Mouse (Mus musculus) intestine, embryonic 14.5 days (tissue): ENCODE data around the gene Lrriq4. TPM values are rescaled to one million over a fixed set of nuclear protein-coding genes. Genes with fewer than 3 reads are reported as not detected.

Experiments used
- ATAC-seq: fragments of 200-750 bp; cut with Nextera tagmentation; replicated peaks from 2 replicates; pipeline ENCODE4 v1.8.0; 2017; ENCODE audit warnings: low read depth, moderate number of reproducible peaks, moderate TSS enrichment, moderate library complexity; ENCODE audit not compliant: low FRiP score, low TSS enrichment
- DNase-seq: peaks from one replicate; pipeline ENCODE4 v3.0.0-alpha.2; 2018; ENCODE audit warnings: low spot score
- H3K27ac ChIP-seq: fragments of 300-500 bp; sonication (generic); 2 replicates; pipeline ENCODE4 v1.5.1; 2014; ENCODE audit warnings: low read depth, mild to moderate bottlenecking, control low read depth
- H3K27me3 ChIP-seq: fragments of 300-500 bp; sonication (generic); replicated peaks from 2 replicates; pipeline ENCODE4 v1.6.1; 2014; ENCODE audit warnings: low read length, control low read depth; ENCODE audit not compliant: control insufficient read depth, insufficient read depth
- H3K36me3 ChIP-seq: fragments of 300-500 bp; sonication (generic); 2 replicates; pipeline ENCODE4 v1.6.1; 2014; ENCODE audit warnings: low read length, control low read depth; ENCODE audit not compliant: control insufficient read depth, insufficient read depth
- H3K4me1 ChIP-seq: fragments of 300-500 bp; sonication (generic); replicated peaks from 2 replicates; pipeline ENCODE4 v1.6.1; 2014; ENCODE audit warnings: low read length, control low read depth, mixed read lengths; ENCODE audit not compliant: control insufficient read depth, insufficient read depth
- H3K4me2 ChIP-seq: fragments of 300-500 bp; sonication (generic); 2 replicates; pipeline ENCODE4 v1.6.1; 2014; ENCODE audit warnings: low read length
- H3K4me3 ChIP-seq: fragments of 300-500 bp; sonication (generic); 2 replicates; pipeline ENCODE4 v1.5.1; 2014; ENCODE audit warnings: low read depth, low read length, control low read depth, mixed read lengths
- H3K9ac ChIP-seq: fragments of 300-500 bp; sonication (generic); 2 replicates; pipeline ENCODE4 v1.6.1; 2014; ENCODE audit warnings: mild to moderate bottlenecking, low read length
- H3K9me3 ChIP-seq: fragments of 300-500 bp; sonication (generic); 2 replicates; pipeline ENCODE4 v1.6.1; 2016; ENCODE audit warnings: low read length, control low read depth; ENCODE audit not compliant: control insufficient read depth
- WGBS: fragments of 180-500 bp; shearing (Covaris S2); extraction: QIAGEN DNeasy Blood & Tissue Kit; methylation state at CpG from one replicate; pipeline ENCODE4 v1.1.7; 2014; 5-methylcytosine and 5-hydroxymethylcytosine counted together
- polyA plus RNA-seq: library from polyadenylated mRNA; unstranded; fragments of >200 nt; fragmentation: Nextera tagmentation; extraction: Ambion mirVana; gene quantifications from 2 replicates; pipeline ENCODE4 v1.2.1, GENCODE M21; 2014

Gene Lrriq4
- polyA plus RNA-seq, 1 experiment from 2014 or later, result not detected

GRCm38 (mm10) chr3:30647440-30648090 is 3.3 kb downstream of the Lrriq4 start, which contains the start of gene Lrrc34:
Lrrc34 (minus strand) TSS chr3:30647869.
- ATAC-seq (peak; percentile 81), DNase-seq (peak; percentile 68)
- H3K36me3 ChIP-seq, result no peaks in the 10 kb centered on the region
- H3K4me3 ChIP-seq, result peak within 1 kb of the TSS; percentile 34
- H3K27ac ChIP-seq, result no peak within 1 kb of the TSS
- H3K9ac ChIP-seq, result peak within 1 kb of the TSS; percentile 35; the same call in 1 of the 2 replicates
- H3K9me3 ChIP-seq, result no peaks in the 10 kb centered on the region
- WGBS, result 3% methylated on average over 25 of the region's 25 CpGs
- peaks cover 22% of the 10 kb centered on the region for H3K27me3 ChIP-seq
- H3K4me1 ChIP-seq, result no peaks in the 10 kb centered on the region
- H3K4me2 ChIP-seq, result peak within 1 kb of the TSS; percentile 55

GRCm38 (mm10) chr3:30648466-30648865 is 4.2 kb downstream of the Lrriq4 start:
- WGBS, result 94% methylated on average over 2 of the region's 2 CpGs
- H3K27me3 ChIP-seq, result peaks cover 22% of the 10 kb centered on the region
- H3K27ac ChIP-seq, result no peak overlapping the region
- H3K4me3 ChIP-seq, result no peak overlapping the region
- DNase-seq (no peak), ATAC-seq (no peak)
- H3K9me3 ChIP-seq, result no peaks in the 10 kb centered on the region
- H3K9ac ChIP-seq, result no peak overlapping the region
- no peaks in the 10 kb centered on the region for H3K36me3 ChIP-seq
- no peak overlapping the region for H3K4me2 ChIP-seq
- no peaks in the 10 kb centered on the region for H3K4me1 ChIP-seq

- H3K27me3 ChIP-seq, result peaks cover 22% of the 10 kb centered on the region
- H3K9ac ChIP-seq, result no peak overlapping the region
- H3K4me1 ChIP-seq, result no peaks in the 10 kb centered on the region
- H3K9me3 ChIP-seq, result no peaks in the 10 kb centered on the region
- H3K36me3 ChIP-seq, result no peaks in the 10 kb centered on the region
- ATAC-seq (peak; percentile 67; the same call in 1 of the 2 replicates), DNase-seq (peak; percentile 73)
- H3K4me2 ChIP-seq, result peak overlapping the region; percentile 78
- H3K4me3 ChIP-seq, result peak overlapping the region; percentile 25
- no peak overlapping the region for H3K27ac ChIP-seq
- under 1% methylated on average over 41 of the region's 41 CpGs for WGBS
Observed at GRCm38 (mm10) chr3:30650062-30650841, 5.9 kb downstream of the Lrriq4 start.

GRCm38 (mm10) chr3:30655937-30656336 is 11.6 kb downstream of the Lrriq4 start:
- H3K4me1 ChIP-seq, result no peaks in the 10 kb centered on the region
- H3K27ac ChIP-seq, result no peak overlapping the region
- no peaks in the 10 kb centered on the region for H3K9me3 ChIP-seq
- no peak for ATAC-seq
- no peak overlapping the region for H3K4me2 ChIP-seq
- 90% methylated on average over 5 of the region's 5 CpGs for WGBS
- H3K4me3 ChIP-seq, result no peak overlapping the region
- H3K36me3 ChIP-seq, result no peaks in the 10 kb centered on the region
- no peak for DNase-seq
- no peak overlapping the region for H3K9ac ChIP-seq
- 0 out of 2 replicates have a peak, but pooled peaks cover 2% of the 10 kb centered on the region for H3K27me3 ChIP-seq

GRCm38 (mm10) chr3:30658486-30658885 is 14.2 kb downstream of the Lrriq4 start:
- no peak overlapping the region for H3K9ac ChIP-seq
- H3K4me3 ChIP-seq, result no peak overlapping the region
- DNase-seq (no peak), ATAC-seq (no peak)
- WGBS, result 78% methylated on average over 9 of the region's 9 CpGs
- no peaks in the 10 kb centered on the region for H3K36me3 ChIP-seq
- H3K27ac ChIP-seq, result no peak overlapping the region
- H3K4me2 ChIP-seq, result no peak overlapping the region
- no peaks in the 10 kb centered on the region for H3K4me1 ChIP-seq
- no peaks in the 10 kb centered on the region for H3K27me3 ChIP-seq
- no peaks in the 10 kb centered on the region for H3K9me3 ChIP-seq

- WGBS, result 60% methylated on average over 6 of the region's 6 CpGs
- ATAC-seq, result no peak
- H3K27ac ChIP-seq, result no peak overlapping the region
- H3K9ac ChIP-seq, result no peak overlapping the region
- H3K4me1 ChIP-seq, result no peaks in the 10 kb centered on the region
- no peak overlapping the region for H3K4me2 ChIP-seq
- no peaks in the 10 kb centered on the region for H3K36me3 ChIP-seq
- no peak for DNase-seq
- H3K4me3 ChIP-seq, result no peak overlapping the region
- no peaks in the 10 kb centered on the region for H3K9me3 ChIP-seq
- H3K27me3 ChIP-seq, result no peaks in the 10 kb centered on the region
Observed at GRCm38 (mm10) chr3:30683190-30683589, 38.9 kb downstream of the Lrriq4 start.

GRCm38 (mm10) chr3:30687216-30687615 is 42.9 kb downstream of the Lrriq4 start:
- Histone ChIP-seq H3K27me3 (no peaks in the 10 kb centered on the region), H3K9me3 (no peaks in the 10 kb centered on the region), H3K27ac (no peak overlapping the region), H3K4me1 (no peaks in the 10 kb centered on the region), H3K9ac (no peak overlapping the region), H3K36me3 (no peaks in the 10 kb centered on the region), H3K4me2 (no peak overlapping the region), H3K4me3 (no peak overlapping the region)
- WGBS, result 84% methylated on average over 3 of the region's 3 CpGs
- ATAC-seq, result no peak
- DNase-seq, result peak; percentile 45

- WGBS, result 43% methylated on average over 7 of the region's 7 CpGs
- Histone ChIP-seq H3K9ac (no peak overlapping the region), H3K4me3 (no peak overlapping the region), H3K4me2 (no peak overlapping the region), H3K27ac (no peak overlapping the region), H3K9me3 (no peaks in the 10 kb centered on the region), H3K4me1 (no peaks in the 10 kb centered on the region), H3K27me3 (no peaks in the 10 kb centered on the region), H3K36me3 (no peaks in the 10 kb centered on the region)
- no peak for DNase-seq
- ATAC-seq, result no peak
Observed at GRCm38 (mm10) chr3:30690976-30691375, 46.7 kb downstream of the Lrriq4 start.
